Mouse (Mus musculus) heart, postnatal 36 days (tissue): ENCODE measurements at regions not wholly inside any gene's neighbourhood (a gene's known extent, or its start where the extent isn't known, plus 50 kb on each side); places are given as distances from the start of the nearest gene placed in this dataset.
"Not testable (repeated sequence)": the region's sequence is repeated elsewhere in the genome, so short reads cannot be mapped to it uniquely, and the experiment has no call there.

Experiments
- DNase-seq, 2 experiments: peaks; one replicate each; pipeline ENCODE4 v3.0.0; 2021 to 2022
- intact Hi-C: fragments of 180-260 bp; cut with DNase I; formaldehyde crosslinking; loops from one replicate; pipeline ENCODE4 v1.15.1; 2025

GRCm38 (mm10) chr1:47646681-47647080 lies 754.0 kb upstream of the Slc39a10 start:
- no peak for DNase-seq
- intact Hi-C loops = no loop called here

GRCm38 (mm10) chr1:47606597-47606996 lies 713.9 kb upstream of the Slc39a10 start:
- intact Hi-C loops = no loop called here
- no peak for DNase-seq

GRCm38 (mm10) chr1:47603989-47604360 lies 711.3 kb upstream of the Slc39a10 start:
- intact Hi-C loops = no loop called here
- DNase-seq = no peak

GRCm38 (mm10) chr1:47603294-47603988 lies 710.8 kb upstream of the Slc39a10 start:
- DNase-seq = no peak
- intact Hi-C loops = no loop called here

- DNase-seq, intact Hi-C loops: not testable (repeated sequence)
Observed at GRCm38 (mm10) chr1:47593641-47594040, 701.0 kb upstream of the Slc39a10 start.

GRCm38 (mm10) chr1:47545606-47546005 lies 653.0 kb upstream of the Slc39a10 start:
- intact Hi-C loops = no loop called here

GRCm38 (mm10) chr1:47511426-47511825 lies 618.8 kb upstream of the Slc39a10 start:
- intact Hi-C loops = no loop called here
- DNase-seq = no peak

More at GRCm38 (mm10) chr1:47545606-47546005, 653.0 kb upstream of the Slc39a10 start:
- no peak for DNase-seq

GRCm38 (mm10) chr1:47507801-47508200 lies 615.1 kb upstream of the Slc39a10 start:
- DNase-seq = no peak
- intact Hi-C loops = no loop called here

GRCm38 (mm10) chr1:47488581-47489204 lies 596.0 kb upstream of the Slc39a10 start:
- DNase-seq = no peak
- intact Hi-C loops = no loop called here

- no peak for DNase-seq
- intact Hi-C loops = no loop called here
Observed at GRCm38 (mm10) chr1:47486087-47486486, 593.4 kb upstream of the Slc39a10 start.

GRCm38 (mm10) chr1:47479059-47479458 lies 586.4 kb upstream of the Slc39a10 start:
- intact Hi-C loops = no loop called here
- DNase-seq = no peak

- DNase-seq = no peak
- intact Hi-C loops = no loop called here
Observed at GRCm38 (mm10) chr1:47466573-47467253, 574.1 kb upstream of the Slc39a10 start.

GRCm38 (mm10) chr1:47448737-47449489 lies 556.3 kb upstream of the Slc39a10 start:
- DNase-seq = no peak
- intact Hi-C loops = no loop called here

GRCm38 (mm10) chr1:47448070-47448469 lies 555.4 kb upstream of the Slc39a10 start:
- DNase-seq = no peak
- intact Hi-C loops = no loop called here

GRCm38 (mm10) chr1:47446021-47446420 lies 553.4 kb upstream of the Slc39a10 start:
- DNase-seq = no peak
- intact Hi-C loops = no loop called here

GRCm38 (mm10) chr1:47432829-47433228 lies 540.2 kb upstream of the Slc39a10 start:
- no peak for DNase-seq
- intact Hi-C loops = no loop called here

GRCm38 (mm10) chr1:47405164-47405563 lies 512.5 kb upstream of the Slc39a10 start:
- no peak for DNase-seq
- intact Hi-C loops = no loop called here

GRCm38 (mm10) chr1:47386579-47386978 lies 493.9 kb upstream of the Slc39a10 start:
- intact Hi-C loops = no loop called here
- no peak for DNase-seq

- DNase-seq = no peak
- intact Hi-C loops = no loop called here
Observed at GRCm38 (mm10) chr1:47378795-47379194, 486.1 kb upstream of the Slc39a10 start.

GRCm38 (mm10) chr1:47339718-47340439 lies 447.2 kb upstream of the Slc39a10 start:
- DNase-seq = no peak
- intact Hi-C loops = no loop called here
